Mouse (Mus musculus) testis, adult 2 months (tissue): ENCODE measurements around the gene Aldh1l1. TPM values are rescaled to one million over a fixed set of nuclear protein-coding genes. Genes with fewer than 3 reads are reported as not detected.

ENCODE experiments used
- H3K27ac ChIP-seq: fragments of 200-500 bp; 2 replicates; pipeline ENCODE4 v1.5.1; 2012; ENCODE audit warnings: low read depth, low read length; ENCODE audit not compliant: control insufficient read depth, insufficient read depth
- H3K27me3 ChIP-seq: fragments of 200-500 bp; 2 replicates; pipeline ENCODE4 v1.6.1; 2012; ENCODE audit warnings: mild to moderate bottlenecking, low read length, moderate library complexity; ENCODE audit not compliant: control insufficient read depth, insufficient read depth
- H3K36me3 ChIP-seq: fragments of 200-500 bp; 2 replicates; pipeline ENCODE4 v1.6.1; 2012; ENCODE audit warnings: mild to moderate bottlenecking, low read length; ENCODE audit not compliant: control insufficient read depth, insufficient read depth
- H3K4me1 ChIP-seq: fragments of 200-500 bp; 2 replicates; pipeline ENCODE4 v1.6.1; 2012; ENCODE audit warnings: low read length; ENCODE audit not compliant: control insufficient read depth, insufficient read depth
- H3K4me3 ChIP-seq: fragments of 200-500 bp; 2 replicates; pipeline ENCODE4 v1.5.1; 2012; ENCODE audit warnings: low read depth, mild to moderate bottlenecking, low read length, moderate library complexity, mixed read lengths; ENCODE audit not compliant: control insufficient read depth
- CTCF ChIP-seq: fragments of 200-500 bp; IDR thresholded peaks from 2 replicates; pipeline ENCODE4 v1.5.1; 2012; ENCODE audit warnings: low read depth, mild to moderate bottlenecking, inconsistent platforms, low read length, moderate library complexity; ENCODE audit not compliant: control insufficient read depth, insufficient read depth, insufficient replicate concordance
- POLR2A ChIP-seq: fragments of 200-500 bp; IDR thresholded peaks from 2 replicates; pipeline ENCODE4 v1.6.1; 2012; ENCODE audit warnings: low read depth, mild to moderate bottlenecking, inconsistent platforms, low read length, moderate library complexity; ENCODE audit not compliant: control insufficient read depth
- polyA plus RNA-seq: library from polyadenylated mRNA; depleted of rRNA; stranded (reverse); fragments of >200 nt; gene quantifications from 2 replicates; pipeline ENCODE4 v1.2.3, GENCODE M21; 2012

Aldh1l1 gene
- polyA plus RNA-seq, 1 experiment = 9.6 TPM

DNA sequence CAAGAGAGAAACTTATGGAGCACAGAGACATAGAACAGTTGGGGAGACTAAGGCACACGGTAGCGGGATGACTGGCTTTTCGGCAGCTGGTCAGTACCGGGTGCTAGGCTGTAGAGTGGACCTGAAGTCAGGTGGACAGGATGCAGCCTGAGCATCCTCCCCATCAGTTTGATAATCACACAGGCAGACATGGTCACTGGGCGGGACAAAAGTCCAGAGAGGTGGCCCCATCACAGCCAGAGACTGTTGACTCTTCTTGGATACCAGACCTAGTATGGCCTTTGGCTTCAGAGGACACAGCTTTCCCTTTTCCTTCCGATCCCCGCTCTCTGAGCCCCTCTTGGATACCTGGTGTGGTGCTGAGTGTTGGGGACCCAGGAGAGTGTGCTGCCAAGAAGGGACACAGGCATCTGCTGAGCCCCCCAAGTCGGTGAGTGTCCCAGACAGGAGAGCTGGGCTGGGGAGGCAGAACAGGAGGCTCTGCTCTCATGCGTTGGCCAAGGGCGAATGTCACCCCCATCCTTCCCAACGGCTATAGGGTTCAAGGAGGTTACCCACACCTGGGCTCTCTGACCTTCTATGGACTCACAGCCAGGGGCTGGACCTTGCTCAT, 21.1 kb upstream of the Aldh1l1 start:
- Histone ChIP-seq H3K27ac (peak overlapping the region; percentile 23), H3K36me3 (no peaks in the 10 kb centered on the region), H3K4me3 (no peak overlapping the region), H3K4me1 (peaks cover 24% of the 10 kb centered on the region), H3K27me3 (no peaks in the 10 kb centered on the region)
- TF ChIP-seq POLR2A = no peak
- TF ChIP-seq CTCF = no peak

- peak overlapping the region; percentile 68 for H3K27ac ChIP-seq
- no peaks in the 10 kb centered on the region for H3K36me3 ChIP-seq
- H3K4me1 ChIP-seq = peaks cover 24% of the 10 kb centered on the region
- TF ChIP-seq POLR2A = no peak
- no peak for TF ChIP-seq CTCF
- no peaks in the 10 kb centered on the region for H3K27me3 ChIP-seq
- H3K4me3 ChIP-seq = no peak overlapping the region
Observed at GRCm38 (mm10) chr6:90466079-90466478, 20.1 kb upstream of the Aldh1l1 start.

DNA sequence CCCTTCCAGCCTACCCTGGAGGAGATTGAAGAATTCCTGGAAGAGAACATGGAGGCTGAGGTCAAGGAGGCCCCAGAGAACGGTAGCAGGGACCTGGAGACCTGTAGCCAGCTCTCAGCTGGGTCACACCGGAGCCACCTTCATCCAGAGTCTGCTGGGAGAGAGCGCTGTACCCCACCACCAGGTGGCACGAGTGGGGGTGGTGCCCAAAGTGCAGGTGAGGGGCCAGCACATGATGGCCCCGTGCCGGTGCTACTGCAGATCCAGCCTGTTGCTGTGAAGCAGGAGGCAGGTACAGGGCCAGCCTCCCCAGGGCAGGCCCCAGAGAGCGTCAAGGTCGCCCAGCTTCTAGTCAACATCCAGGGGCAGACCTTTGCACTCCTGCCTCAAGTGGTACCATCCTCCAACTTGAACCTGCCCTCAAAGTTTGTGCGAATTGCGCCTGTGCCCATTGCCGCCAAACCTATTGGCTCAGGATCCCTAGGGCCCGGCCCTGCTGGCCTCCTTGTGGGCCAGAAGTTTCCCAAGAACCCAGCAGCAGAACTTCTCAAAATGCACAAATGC, 19.3 kb upstream of the Aldh1l1 start:
- Histone ChIP-seq H3K4me3 (no peak overlapping the region), H3K27ac (peak overlapping the region; percentile 68), H3K27me3 (no peaks in the 10 kb centered on the region), H3K36me3 (no peaks in the 10 kb centered on the region), H3K4me1 (peaks cover 20% of the 10 kb centered on the region)
- TF ChIP-seq POLR2A (no peak), CTCF (no peak)

GRCm38 (mm10) chr6:90468216-90468615, 18.0 kb upstream of the Aldh1l1 start:
- no peak overlapping the region for H3K4me3 ChIP-seq
- no peaks in the 10 kb centered on the region for H3K27me3 ChIP-seq
- peaks cover 10% of the 10 kb centered on the region for H3K4me1 ChIP-seq
- TF ChIP-seq CTCF = no peak
- no peak for TF ChIP-seq POLR2A
- no peaks in the 10 kb centered on the region for H3K36me3 ChIP-seq
- no peak overlapping the region for H3K27ac ChIP-seq

DNA sequence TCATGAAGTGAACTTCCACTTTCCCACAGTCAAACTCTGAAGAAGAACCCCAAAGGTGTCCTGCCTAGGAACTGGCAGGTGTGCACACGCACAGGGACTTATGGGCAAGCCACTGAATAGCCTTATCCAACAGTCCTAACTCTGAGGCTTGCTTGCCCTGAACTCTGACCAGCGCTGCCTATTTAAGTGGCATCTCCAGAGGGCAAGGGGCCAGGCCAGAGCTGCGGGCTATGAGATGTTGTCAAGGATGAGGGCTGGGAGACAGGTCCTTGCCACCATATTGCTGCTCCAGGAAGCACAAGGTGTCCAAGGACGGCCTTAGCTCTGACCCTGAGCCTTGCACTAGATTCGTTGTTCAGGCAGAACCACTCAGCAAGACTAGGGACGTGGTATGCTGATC, 17.2 kb upstream of the Aldh1l1 start:
- Histone ChIP-seq H3K27ac (no peak overlapping the region), H3K4me1 (peaks cover 5% of the 10 kb centered on the region; the same call in 1 of the 2 replicates), H3K36me3 (no peaks in the 10 kb centered on the region), H3K27me3 (no peaks in the 10 kb centered on the region), H3K4me3 (no peak overlapping the region)
- no peak for TF ChIP-seq CTCF
- TF ChIP-seq POLR2A = no peak

DNA sequence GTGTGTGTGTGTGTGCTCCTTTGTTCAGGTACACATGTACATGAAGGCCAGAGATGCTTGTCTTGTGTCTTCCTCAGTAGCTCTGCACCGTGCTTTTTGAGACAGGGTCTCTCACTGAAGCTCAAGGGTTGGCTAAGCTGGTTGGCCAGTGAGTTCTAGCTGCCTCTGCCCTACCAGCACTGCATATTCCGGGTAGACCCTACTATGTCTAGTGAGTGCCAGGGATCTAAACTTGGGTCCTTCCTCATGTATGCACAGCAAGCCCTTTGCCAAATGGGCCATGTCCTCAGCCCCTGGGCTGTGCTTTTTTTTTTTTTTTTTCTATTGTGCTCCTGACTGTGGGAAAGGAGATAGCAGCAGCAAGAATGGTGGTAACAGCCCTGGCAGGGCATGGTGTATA, 16.0 kb upstream of the Aldh1l1 start:
- no peak overlapping the region for H3K27ac ChIP-seq
- H3K4me1 ChIP-seq = peaks cover 1% of the 10 kb centered on the region; the same call in 1 of the 2 replicates
- H3K36me3 ChIP-seq = no peaks in the 10 kb centered on the region
- TF ChIP-seq CTCF (no peak), POLR2A (no peak)
- H3K27me3 ChIP-seq = no peaks in the 10 kb centered on the region
- H3K4me3 ChIP-seq = no peak overlapping the region

DNA sequence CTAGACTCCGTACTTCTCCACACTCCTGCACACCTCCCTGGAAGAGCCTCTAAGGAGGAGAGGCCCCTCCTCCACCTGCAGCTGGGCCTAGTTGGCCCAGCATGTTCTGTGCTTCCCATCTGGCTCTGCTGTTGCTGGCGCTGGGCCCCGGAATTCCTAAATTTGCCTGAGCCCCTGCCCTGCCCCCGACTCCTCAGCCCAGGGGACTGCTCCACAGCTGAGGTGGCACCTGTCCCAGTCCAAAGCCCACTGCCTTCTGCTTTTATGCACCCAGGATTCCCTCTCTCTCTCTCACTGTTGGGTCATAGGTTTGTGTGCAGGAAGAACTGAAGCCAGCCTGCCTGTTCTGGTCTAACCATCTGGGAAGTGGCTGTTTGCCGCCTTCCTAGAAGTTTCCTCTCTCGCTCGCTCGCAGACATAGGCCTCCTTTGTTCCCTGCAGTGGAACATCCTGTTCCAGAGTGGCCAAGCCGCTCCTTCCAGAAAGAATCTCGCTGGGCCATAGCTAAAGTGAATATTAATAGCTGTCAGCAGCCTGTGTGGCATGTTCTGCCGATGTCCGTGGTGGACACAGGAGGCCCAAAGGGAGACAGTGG, 15.2 kb upstream of the Aldh1l1 start:
- Histone ChIP-seq H3K27me3 (no peaks in the 10 kb centered on the region), H3K4me3 (no peak overlapping the region), H3K27ac (peak overlapping the region; percentile 50; the same call in 1 of the 2 replicates), H3K4me1 (no peaks in the 10 kb centered on the region; the same call in 1 of the 2 replicates), H3K36me3 (no peaks in the 10 kb centered on the region)
- no peak for TF ChIP-seq POLR2A
- no peak for TF ChIP-seq CTCF
